Mouse (Mus musculus) liver, adult (tissue): Measurements from ENCODE around the gene Prkg1.

Experiments
- GATA4 ChIP-seq: IDR thresholded peaks from 2 replicates; pipeline ENCODE4 v1.6.1; 2014; ENCODE audit warnings: mild to moderate bottlenecking, low read length; ENCODE audit not compliant: insufficient replicate concordance

Prkg1 gene

DNA sequence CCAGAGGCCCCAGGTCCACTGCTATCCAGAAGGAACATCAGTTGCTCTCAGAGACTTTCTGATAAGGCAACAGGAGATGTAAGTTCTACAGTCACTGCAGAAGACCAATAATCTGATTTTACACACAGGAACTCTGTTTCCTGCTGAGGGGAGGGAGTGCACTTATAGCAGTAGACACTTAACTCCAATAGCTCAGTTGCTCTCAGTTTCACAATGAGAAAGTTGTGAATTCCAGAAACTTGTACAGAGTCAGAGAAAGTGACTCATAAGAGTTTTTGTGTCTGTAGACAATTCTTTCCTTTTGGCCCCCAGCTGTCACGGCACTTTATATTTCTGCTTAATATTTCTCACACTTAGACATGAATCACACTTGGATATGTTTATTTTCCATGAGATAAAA is 840.8 kb downstream of the Prkg1 start:
- no peak for TF ChIP-seq GATA4

DNA sequence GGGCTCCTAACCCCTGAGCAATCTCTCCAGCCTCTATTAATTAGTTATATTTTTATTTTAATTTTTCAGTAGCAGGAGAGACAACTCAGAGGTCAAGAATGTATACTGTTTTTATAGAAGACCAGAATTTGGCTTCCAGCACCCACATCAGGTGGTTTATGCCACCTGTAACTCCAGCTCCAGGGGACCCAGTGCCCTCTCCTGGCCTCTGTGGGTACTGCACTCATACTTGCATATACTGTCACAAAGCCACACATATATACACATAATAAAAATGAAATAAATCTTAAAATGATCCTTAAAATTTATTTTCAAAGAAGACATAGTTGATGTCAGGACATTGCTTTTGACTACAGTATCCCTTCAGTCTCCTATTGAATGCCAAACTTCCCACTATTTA is 862.5 kb downstream of the Prkg1 start:
- no peak for TF ChIP-seq GATA4

DNA sequence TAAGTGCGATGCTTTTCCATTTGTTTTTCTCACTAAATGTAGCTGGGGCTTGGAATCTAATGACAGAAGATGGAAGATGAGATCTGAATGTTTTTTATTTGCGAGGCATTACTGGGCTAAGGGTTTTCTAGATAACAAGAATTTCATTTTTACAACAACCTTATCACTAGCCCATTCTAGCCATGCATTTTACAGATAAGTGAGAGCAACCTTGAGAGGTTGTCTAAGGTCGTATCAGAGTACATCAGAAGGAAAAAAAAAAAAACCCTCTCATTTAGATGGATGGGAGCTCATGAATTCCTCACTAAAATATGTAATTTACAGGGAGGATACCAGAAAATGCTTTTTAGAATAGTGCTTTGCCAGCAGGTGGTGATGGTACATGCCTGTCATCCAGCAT is 863.8 kb downstream of the Prkg1 start:
- TF ChIP-seq GATA4, result no peak

DNA sequence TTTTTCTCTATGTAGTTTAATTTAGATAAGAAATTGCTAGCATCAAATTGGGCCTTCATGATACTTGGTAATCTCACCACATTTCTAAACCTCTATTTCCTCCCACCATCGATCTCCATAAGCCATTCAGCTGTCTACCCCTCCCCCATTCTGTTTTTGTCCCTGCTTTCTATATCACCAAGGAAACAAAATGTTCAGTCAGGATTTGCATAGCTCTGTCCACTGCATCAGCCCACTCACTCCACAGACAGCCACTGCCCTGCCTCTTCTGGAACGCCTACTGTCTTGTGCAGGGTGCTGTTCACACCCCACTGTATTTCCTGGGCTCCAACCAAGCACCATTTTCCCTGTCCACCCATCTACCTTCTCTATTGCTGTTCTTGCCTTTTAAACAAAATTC is 874.5 kb downstream of the Prkg1 start:
- no peak for TF ChIP-seq GATA4

DNA sequence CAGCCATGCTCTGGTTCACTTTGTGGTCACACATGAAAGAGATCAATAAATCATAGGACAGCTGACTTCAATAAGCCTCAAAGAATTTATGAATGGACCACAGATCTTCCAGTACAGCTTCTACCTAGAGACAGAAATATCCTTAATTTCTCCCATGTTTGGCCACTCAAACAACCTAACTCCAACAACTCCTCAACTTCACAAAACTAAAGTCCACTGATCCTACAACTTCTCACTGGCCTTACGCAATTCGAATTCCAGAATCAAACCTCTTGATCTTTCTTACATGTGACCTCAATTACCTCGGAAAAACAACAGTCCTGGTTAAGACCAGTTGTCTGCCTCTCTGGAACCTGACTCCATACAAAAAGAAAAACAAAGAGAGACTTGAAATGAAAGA is 875.0 kb downstream of the Prkg1 start:
- TF ChIP-seq GATA4, result no peak

DNA sequence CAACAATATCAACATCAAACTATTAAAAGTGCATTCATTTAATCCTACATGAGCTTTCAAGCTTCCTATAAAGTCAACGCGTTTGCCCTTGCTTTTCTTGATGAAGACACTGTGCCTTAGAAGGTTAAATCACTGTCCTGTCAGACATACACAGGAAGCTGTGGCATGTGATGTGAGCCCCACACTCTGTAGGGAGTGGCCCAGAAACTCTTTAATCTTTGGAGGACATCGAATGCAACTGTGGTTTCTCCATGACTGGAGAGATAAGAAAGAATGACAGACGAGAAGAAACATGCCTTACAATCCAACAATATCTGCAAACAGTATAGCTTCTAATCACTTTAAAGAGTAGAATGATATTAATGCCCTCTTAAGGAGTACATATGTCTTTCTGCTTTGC is 903.4 kb downstream of the Prkg1 start:
- TF ChIP-seq GATA4, result no peak

DNA sequence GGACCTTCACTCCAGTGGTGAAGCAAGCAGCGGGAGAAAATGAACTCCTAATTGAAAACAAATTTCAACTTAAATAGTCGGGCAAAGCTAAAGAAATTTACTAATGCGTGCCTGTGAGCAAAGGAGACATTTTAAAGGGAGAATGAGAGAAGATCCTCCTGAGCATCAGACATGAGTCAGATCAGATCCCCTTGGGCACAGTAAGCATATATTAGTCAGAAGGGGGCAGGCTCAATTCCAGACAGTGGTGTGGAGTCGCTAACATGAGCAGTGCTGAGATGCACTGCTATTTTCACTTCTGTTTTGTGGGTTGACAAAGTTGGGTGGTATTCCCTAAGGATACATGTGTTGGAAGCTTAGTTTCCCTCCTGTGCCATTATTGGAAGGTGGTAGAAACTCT is 913.8 kb downstream of the Prkg1 start:
- TF ChIP-seq GATA4, result no peak

DNA sequence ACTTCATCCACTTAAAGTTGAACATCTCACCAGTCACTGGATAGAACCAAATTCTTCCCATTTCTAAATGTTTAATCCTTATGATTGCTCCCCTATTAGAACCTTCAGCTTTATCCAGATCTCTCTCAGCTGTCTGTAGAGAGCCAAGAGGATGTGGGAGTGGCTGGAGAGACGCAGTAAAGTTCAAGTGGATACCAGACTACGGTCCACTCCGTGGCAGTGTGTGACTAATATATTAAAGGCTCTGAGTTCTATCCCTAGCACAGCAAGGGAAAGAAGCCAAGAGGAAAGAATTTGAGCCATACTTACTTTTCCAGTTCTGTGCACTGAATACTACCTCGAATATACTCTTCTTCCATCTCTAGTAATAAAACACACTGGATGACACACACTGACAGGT is 919.9 kb downstream of the Prkg1 start:
- TF ChIP-seq GATA4, result no peak

DNA sequence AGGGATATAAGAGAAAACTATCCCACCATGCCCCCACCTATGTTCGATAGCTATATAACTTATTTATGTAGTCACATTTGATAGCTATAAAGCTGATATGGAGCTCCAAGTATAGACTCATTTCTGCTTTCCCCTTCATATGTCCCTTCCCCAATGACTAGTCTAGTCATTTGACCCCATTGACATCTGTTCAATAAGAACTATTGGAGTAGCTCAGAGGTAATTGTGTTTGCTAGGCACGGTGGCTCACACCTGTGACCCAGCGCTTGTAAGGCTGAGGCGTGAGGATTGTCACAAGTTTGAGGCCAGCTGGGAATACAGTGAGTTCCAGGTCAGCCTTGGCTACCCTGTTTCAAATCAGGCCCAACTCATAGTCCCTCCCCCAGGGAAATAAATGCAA is 921.2 kb downstream of the Prkg1 start:
- TF ChIP-seq GATA4, result no peak

DNA sequence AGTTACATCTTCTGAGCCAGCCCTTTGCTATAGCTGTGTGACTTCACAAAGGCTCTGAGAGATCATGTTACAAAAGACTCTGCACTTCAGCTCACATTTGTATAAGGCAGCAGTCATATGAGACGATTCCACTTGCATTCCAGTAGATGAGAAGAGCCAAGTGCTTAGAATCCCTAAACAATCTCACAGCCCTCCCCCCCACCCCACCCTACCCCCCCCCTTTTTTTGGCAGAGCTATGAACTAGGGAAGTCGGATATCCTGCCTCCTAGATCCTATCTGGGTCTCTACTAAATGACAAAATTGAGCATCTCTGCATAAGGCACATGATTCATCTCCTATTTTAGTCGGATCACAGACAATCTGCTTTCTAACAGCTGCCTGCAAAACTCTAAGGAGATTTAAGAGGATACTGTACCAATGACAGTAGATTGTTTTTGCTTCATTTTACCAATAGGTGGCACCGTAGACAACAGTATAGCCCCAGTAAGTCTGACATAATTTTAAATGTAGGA is 921.7 kb downstream of the Prkg1 start:
- TF ChIP-seq GATA4, result 0 out of 2 replicates have a peak, but pooled peaks have one; percentile 17

DNA sequence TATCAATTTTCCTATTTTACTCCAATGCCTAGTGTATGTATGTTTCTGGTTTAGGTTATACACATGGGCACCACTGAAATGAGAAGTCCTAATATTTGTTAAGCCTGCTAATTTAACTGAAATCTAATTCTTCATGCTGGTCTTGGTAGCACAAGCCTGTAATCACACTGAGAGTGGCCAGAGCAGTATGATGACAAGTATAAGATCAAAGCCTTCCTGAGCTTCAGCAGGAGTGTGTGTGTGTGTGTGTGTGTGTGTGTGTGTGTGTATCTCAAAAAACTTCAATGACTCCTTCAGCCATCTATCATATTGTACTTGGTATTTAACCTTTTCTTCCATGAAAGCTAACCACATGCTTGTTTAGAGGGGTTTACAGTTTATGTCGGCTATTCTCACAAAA is 922.2 kb downstream of the Prkg1 start:
- no peak for TF ChIP-seq GATA4

DNA sequence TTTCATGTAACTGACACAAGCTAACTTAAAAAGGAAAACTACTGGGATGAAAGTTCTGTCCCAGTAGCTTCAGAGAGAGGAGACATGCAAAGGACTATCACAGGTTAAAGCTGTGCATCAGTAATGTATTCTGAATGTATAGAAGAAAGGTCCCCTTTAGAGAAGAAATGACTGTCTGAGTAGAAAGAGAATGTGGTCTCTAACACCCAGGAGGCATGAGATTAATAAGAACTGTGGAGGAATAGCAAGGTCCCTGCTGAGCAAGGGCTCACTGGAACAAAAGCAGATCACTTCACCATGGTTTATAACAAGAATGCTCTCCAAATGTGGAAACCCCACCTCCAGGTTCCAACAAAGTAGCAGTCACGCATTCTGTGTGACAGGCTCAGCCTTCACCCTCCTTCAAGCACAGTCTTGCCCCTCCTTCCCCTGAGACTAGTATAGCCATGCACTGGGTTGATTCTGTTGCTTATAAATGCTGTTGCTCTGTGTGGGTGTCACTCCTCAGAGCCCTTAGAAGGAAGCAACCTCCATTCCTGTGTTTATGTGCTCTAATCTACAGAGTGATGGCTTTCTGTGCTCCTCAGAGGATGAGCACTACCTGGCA is 931.7 kb downstream of the Prkg1 start:
- TF ChIP-seq GATA4, result no peak

DNA sequence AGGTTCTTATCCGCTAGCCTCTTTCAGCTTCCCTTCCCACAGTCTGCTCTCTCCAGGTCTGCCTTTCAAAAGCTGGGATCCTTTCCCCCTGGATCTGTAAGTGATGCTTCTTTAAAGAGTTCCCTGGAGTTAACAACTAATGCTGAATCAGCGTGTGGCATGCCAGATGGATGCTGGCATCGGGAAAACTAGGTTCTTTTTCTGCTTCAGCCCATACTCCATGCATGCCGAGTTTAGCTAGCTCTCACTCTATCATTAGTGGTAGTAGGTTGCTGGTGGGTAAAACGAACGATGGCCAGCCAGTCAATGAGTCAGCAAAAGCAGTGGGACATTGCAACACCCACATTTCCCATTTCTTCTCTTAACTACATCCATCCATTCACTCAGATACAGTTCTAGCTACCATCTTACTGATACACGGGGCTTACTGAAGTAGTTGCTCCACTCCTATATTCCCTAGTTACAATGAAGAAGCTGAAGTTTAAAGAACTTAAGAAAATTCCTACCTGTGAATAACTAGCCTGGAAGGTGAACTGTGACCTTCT is 935.5 kb downstream of the Prkg1 start:
- TF ChIP-seq GATA4, result no peak

DNA sequence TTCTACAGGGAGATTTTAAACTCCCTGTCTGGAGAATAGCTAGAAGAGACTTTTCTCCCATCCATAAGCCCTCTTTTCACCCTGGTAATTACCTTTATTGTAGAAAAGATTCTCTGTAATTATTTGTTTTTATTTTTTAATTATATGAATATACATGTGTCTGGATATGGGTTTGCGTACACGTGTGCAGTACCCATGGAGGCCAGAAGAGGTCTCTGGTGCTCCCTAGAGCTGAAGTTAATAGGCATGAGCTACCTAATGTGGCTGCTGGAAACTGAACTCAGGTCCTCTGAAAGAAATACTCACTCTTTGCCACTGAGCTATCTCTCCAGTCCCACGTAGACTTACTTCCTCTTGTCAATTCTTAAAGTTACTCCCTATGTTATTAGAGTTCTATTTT is 937.0 kb downstream of the Prkg1 start:
- no peak for TF ChIP-seq GATA4

DNA sequence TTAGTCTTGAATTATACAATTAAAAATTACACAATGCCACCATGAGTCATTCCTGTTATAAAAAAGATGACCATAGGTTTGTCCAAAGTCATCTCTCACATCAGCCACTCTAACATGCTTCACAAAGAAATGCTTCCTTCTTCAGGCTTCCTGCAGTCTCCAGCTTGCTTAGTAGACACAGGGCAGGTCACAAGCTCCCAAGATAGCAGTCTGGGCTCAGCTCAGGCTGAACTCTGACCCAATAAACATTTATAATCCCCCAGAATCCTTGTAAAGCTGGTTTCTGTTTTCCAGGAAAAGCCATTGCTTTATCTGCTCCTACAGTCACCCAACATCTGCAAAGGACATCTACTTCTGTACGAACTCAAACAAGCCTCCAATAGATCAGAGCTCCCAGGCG is 938.7 kb downstream of the Prkg1 start:
- TF ChIP-seq GATA4, result no peak

DNA sequence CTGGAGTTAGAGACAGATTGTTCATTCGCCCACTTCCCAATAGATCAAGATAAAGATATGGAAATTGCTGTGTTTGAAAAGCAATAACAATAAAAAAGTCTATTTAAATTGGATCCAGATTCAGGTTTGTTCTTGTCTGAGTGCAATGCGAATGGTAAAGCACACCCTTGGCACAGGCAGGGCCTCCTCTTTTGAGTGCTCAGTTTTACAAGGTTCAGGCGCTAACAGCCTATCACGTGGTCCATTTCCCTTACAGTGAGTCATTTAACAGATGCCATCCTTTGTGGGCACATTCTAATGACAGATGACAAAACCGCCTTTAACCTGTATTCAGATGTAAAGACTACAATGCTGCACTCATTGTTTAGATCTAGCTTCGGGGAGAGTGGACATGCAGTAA is 949.2 kb downstream of the Prkg1 start:
- TF ChIP-seq GATA4, result no peak

DNA sequence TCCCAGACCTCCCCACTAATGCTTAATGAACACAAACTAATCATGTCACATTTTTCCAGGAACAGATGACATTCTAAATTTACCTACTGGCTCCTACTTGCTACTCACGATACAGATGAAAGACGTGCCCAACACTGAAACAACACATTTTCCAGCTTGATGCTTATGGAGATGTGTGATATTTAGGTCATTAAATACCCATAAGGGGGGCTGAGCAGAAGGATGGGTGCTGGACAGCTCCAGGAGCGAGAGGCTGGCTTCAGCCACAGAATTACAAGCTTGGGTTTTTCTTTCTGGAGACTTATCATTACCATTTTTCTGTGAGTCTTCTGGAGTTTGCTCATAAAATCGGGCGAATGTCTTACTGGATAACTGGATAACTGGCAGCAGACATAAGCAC is 958.6 kb downstream of the Prkg1 start:
- no peak for TF ChIP-seq GATA4

DNA sequence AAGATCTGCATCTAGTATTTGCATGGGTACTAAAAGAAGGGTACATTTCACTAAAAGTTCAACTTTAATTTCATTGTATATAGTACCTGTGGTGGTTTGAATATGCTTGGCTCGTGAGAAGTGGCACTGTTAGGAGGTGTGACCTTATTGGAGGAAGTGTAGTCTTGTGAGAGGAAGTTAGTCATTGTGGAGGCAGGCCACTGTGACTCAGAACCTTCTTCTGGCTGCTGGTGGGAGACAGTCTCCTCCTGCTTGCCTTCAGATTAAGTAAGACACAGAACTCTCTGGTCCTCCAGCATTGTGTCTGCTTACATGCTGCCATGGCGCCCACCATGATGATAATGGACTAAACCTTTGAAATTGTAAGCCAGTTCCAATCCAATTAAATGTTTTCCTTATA is 984.0 kb downstream of the Prkg1 start:
- TF ChIP-seq GATA4, result no peak

DNA sequence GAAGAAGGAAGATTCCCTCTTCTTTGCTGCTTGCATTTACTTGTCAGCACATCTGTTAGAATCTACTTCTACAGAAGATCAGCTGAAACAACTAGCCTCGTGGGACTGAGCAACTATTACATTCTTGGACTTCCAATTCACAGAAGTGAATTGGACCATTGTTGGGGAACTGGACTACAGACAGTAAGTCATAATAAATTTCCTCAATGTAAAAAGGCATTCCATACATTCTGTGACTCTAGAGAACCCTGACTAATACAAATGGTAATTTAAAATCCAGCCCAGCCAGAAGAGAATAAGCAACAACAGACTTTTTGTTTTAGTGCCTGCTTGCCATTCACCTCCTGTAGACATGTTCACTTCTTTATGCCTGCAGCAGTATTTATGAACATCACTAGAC is 996.5 kb downstream of the Prkg1 start:
- no peak for TF ChIP-seq GATA4
